Mouse (Mus musculus): ENCODE measurements around the gene Fkbp9. TPM values are rescaled to one million over a fixed set of nuclear protein-coding genes. Genes with fewer than 3 reads are reported as not detected.

The Fkbp9 gene
- 40.0 and 90.3 TPM in 2 replicates for polyA plus RNA-seq (2012; rRNA removed)

DNA sequence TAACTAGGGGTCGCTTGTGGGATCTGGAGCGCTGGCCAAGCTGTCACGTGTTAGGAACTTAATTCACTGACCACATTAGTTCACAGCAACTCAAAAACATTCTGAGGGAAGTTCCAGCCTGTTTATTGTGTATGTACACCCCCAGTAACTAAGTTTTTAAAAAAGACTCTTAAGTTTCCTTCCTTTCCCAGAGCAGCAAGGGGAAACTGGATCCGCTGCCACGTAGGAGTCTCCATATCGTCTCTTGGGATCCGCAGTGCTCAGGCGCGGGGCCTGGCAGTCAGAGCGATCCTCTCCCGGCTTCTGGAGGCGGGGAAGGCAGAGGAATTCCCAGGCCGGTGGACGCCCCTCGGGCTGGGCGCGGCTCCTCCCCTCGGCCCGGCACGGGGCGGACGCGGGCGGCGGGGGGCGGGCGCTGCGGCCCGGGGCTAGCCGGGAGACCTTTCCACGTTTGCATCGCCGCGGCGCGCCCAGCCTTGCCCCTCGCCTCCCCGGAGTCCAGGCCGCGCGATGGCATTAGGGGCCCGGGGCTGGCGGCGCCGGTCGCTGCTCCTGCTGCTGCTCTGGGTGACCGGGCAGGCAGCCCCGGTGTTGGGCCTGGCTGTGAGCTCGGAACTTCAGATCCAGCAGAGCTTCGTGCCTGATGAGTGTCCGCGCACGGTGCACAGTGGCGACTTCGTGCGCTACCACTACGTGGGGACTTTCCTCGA is at the start of gene Fkbp9:
Gene Fkbp9, plus strand, starts transcription at position 363 of the 710 bp plus-strand sequence.

GRCm38 (mm10) chr6:56797311-56798151 is 34.3 kb upstream of the Fkbp9 start, which contains the start of gene Kbtbd2:
Gene Kbtbd2 (minus strand): TSS chr6:56797813.

GRCm38 (mm10) chr6:56923726-56924707 is 92.2 kb downstream of the Fkbp9 start, which contains the start of the genes Nt5c3 and Vmn1r4:
Gene Nt5c3 (minus strand): TSS chr6:56923932.
Gene Vmn1r4 (plus strand): TSS chr6:56924015.

Other genes starting within 250 kb of the Fkbp9 start
- gene Lsm5, start 127.3 kb upstream of the Fkbp9 start, polyA plus RNA-seq (2012; rRNA removed) = 92.4 and 116 TPM in 2 replicates
- 24.4 and 30.3 TPM in 2 replicates for gene Avl9, start 117.2 kb upstream of the Fkbp9 start, polyA plus RNA-seq (2012; rRNA removed)
- 28.3 and 31.3 TPM in 2 replicates for gene Kbtbd2, start 34.2 kb upstream of the Fkbp9 start, polyA plus RNA-seq (2012; rRNA removed)
- gene Nt5c3, start 91.9 kb downstream of the Fkbp9 start, polyA plus RNA-seq (2012; rRNA removed) = 48.3 and 50.6 TPM in 2 replicates
- gene Vmn1r4, start 92.0 kb downstream of the Fkbp9 start, polyA plus RNA-seq (2012; rRNA removed) = 0.36 and 0.43 TPM in 2 replicates
- not detected in 2 replicates for gene Vmn1r5, start 138.2 kb downstream of the Fkbp9 start, polyA plus RNA-seq (2012; rRNA removed)
- gene Vmn1r6, start 165.2 kb downstream of the Fkbp9 start, polyA plus RNA-seq (2012; rRNA removed) = not detected in 2 replicates
- not detected in 2 replicates for gene Vmn1r7, start 193.3 kb downstream of the Fkbp9 start, polyA plus RNA-seq (2012; rRNA removed)
- gene Vmn1r8, start 200.2 kb downstream of the Fkbp9 start, polyA plus RNA-seq (2012; rRNA removed) = not detected in 2 replicates
- not detected in 2 replicates for gene Vmn1r9, start 234.7 kb downstream of the Fkbp9 start, polyA plus RNA-seq (2012; rRNA removed)